Mouse (Mus musculus) naive thymus-derived CD4-positive, alpha-beta T cell, adult 2 months (primary cell): ENCODE results near the gene Sec14l2.

Experiments used
- DNase-seq: peaks from one replicate; pipeline ENCODE4 v3.0.0-alpha.2; 2011; ENCODE audit warnings: low read depth

The Sec14l2 gene

DNA sequence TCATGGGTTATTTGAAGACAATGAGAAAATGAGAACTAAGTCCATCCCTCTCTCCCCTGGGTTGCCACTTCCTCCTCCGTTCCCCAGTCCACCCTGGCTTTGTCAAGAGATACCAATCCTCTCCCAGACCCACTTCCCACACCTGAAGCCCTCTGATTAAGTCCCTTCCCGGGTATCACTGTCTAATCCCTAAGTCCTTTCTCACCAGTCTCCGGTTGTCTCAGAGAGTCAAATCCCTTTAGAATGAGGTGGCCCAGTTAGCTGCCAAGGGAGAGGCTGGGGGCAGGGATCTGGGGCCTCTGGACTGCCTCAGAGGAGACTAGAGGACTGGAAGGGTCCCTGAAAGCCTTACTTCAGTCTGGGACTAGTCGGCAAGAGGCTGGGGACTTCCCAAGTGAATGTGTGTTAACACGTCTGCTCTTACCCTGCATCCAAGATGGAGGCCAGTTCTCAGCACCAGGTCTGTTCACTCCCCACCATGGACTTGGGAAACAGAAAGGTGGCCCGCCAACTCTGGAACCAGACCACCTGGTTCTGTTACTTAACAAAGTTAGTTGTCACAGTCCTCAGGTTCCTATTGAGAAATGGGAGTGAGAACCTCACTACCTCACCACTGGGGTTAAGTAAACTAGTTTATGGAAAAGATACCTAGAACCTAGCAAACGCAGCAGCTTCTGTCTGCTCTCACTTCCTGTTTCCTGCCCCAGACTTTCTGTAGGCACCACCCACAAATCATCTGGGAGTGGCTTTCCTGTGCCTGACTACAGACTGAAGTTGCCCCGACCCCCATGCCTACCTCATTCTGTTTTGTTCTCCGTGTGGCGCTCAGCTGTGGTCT is at the start of gene Sec14l2:
TSS of gene Sec14l2 (minus strand) at position 674 of the 838 bp plus-strand sequence.
- peak; percentile 75 for DNase-seq

- DNase-seq = no peak
These were observed 43.4 kb upstream of the Sec14l2 start for GRCm38 (mm10) chr11:4166467-4167090.

- DNase-seq = no peak
These were observed 41.5 kb upstream of the Sec14l2 start for GRCm38 (mm10) chr11:4164701-4165100.

DNA sequence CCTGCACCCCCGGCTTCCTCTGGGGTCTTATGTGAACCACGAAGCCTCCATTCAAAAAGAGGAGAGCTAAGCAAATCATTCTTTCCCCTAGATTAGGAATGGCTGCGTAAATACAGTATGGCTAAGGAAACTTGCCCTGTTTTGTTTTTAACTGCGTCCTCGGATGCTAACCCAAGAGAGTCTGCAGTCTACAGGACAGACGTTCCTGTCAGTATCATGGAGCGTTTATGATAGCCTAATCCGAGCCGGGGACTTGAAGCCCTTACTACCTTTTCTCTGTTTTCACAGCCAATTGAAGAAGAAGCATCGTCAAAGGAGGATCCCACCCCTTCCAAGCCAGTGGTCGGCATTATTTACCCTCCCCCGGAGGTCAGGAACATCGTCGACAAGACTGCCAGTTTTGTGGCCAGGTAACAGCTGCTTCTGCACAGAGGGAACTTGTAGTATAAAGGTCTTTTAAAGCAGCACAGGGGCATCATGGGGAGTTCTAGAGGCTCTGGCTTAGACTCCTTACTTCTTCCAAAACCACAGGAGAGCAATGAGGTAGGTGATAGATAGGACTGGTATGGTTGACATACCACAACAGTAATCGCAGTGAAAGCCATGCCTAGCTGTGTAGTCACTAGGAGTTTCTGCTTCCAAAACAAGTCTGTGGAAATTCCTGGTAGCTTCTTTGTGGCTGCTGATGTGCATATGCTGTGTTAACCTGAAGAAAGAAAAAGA is 37.7 kb upstream of the Sec14l2 start:
- DNase-seq = no peak

DNA sequence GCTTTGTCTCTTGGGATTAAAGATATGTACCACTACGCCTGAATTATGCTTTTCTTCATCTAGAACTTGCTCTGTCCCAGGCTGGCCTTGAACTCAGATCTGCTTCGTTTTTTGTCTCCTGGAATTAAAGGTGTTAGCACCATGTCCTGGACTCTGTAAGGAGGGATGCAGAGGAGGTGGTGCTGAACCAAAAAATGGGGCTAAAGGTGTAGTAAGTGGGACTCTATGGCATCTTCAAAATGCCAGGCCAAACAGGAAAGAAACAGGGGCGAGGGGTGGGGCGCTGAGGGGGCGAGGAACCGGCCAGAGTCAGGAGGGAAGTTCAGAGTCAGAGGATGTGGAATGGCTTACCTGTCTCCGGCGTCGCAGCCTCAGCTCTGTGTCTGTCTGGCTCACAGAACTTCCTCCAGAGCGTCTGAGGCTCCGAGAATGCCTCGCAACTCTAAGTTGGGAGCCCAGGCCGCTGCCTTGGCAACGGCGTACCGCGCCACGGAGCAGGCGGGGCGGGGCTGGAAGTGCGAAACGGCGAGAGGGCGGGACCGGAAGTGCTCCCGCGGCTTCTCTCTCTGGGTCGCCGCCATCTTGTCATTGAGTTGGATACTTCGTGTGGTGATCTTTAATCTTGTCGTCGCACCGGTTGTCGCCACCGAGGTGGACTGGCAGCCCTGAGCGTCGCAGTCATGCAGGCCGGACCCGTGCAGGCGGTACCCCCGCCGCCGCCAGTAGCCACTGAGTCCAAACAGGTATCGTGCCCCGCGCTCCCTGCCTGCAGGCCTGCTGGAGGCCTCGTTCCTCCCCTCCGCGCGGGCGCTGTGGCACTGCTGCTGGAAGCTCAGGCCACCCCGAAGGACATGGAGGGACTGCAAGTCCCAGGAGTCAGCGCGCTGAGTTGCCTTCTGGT is 36.8 kb upstream of the Sec14l2 start, which contains the start of the genes Ccdc157 and Sf3a1:
TSS of gene Ccdc157 (minus strand) at position 486 of the 901 bp plus-strand sequence.
TSS of gene Sf3a1 (plus strand) at position 543 of the 901 bp plus-strand sequence.
- DNase-seq = peak; percentile 95

DNA sequence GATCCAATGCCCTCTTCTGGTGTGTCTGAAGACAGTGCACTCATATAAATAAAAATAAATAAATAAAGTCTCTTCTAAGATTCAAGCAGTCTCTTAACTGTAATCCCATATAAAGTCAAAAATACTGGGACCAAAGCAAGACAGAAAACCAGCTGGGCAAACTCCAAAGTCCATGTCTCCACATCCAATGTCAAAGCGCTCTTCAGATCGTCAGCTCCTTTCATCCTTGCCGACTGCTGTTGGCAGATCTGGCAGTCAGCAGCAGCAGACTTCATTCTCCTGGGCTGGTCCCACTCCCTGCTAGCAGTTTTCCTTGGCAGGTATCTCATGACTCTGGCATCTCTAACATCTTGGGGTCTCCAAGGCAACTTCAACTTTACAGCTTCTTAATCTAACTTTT is 35.5 kb upstream of the Sec14l2 start:
- no peak for DNase-seq

DNA sequence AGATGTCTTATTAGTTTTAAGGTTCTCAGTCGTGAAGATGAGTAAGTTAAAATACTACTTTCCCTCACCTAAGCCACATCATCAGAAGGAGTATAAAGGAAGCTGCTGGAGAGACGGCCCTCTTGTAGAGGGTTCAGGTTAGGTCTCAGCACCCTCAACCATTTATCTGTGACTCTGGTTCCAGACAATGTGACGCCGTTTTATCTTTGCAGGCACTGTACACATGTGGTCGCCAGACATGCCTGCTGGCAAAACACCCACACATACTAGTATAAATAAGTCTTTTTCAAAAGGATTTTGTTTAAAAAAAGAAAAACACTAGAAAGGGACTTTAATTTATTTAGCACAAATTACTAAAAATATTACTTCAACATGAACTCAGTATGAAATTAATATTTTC is 32.4 kb upstream of the Sec14l2 start:
- DNase-seq = no peak

DNA sequence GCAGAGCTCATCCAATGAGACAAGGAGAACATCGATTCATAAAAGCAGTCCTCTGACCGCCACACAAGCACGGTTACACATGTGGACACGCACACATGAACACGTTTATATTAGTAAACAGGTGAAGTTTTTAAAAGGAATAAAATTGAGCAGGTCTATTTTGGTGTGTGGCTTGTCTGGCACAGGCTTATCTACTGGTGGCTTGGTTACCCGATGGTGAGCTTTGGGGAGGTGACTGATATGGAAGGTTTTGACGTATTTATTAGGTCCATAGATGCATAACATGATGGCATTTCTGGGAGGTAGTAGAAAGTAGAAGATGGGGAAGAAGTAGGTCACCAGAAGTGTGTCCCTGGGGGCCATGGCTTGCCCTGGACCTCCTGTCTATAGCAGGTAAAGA is 30.5 kb upstream of the Sec14l2 start:
- DNase-seq = no peak

- no peak for DNase-seq
These were observed 26.7 kb upstream of the Sec14l2 start for GRCm38 (mm10) chr11:4149886-4150285.

GRCm38 (mm10) chr11:4148536-4149156 is 25.4 kb upstream of the Sec14l2 start:
- no peak for DNase-seq

- no peak for DNase-seq
These were observed 24.9 kb upstream of the Sec14l2 start for GRCm38 (mm10) chr11:4148120-4148519.

DNA sequence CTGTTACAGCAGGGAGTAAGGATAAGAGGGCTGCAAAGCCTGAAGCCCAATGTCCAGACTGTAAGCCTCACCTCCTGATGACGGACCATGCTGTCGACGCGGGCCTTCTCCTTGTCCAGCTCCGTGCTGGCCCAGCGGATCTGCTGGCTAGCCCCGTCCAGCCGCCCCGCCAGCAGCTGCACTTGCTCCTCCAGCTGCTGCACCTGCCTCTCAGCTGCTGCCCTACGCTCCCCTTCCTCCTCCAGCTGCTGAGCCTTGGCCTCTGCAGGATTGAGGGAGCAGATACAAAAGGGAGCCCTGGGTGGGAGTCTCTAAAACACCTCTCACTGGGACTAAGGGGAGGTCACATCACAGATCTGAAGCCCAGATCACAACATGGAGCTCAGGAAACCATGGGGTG is 23.9 kb upstream of the Sec14l2 start:
- no peak for DNase-seq

GRCm38 (mm10) chr11:4146381-4146780 is 23.2 kb upstream of the Sec14l2 start:
- no peak for DNase-seq

DNA sequence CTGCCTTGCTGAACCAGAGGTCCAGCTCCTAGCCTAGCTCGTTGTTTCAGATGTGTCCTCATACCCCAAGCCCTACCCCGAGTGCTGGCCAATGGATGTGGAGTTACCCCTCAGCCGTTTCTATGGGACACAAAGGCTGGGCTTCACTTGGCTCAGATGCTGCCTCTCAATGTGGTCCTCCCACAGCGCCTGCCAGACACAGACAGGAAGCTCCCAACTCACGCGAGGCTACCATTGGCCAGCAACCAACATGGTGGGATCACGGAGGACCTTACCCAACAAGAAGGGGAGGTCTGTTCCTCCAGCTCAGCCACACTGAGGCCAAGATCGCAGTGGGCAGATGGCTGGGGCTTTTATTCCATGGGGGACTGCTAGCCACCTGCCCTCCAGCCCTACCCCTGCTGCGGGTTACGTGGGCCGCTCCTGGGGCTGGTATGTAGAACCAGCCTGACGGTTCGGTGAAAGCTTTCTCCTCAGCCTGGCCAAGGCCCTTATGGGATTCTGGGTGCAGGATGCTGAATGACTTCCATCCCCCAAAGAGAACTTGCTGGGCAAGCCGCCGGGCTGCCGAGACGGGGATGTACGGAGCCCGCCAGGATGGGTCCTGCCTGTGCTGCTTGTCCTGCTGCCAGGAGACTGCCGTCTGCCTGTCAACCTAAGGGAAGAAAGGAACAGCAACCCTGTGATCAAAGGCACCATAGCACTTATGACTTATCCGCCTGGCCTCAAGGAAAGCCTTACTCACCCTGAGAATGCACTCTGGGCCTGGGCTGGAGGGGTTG is 20.3 kb upstream of the Sec14l2 start:
- DNase-seq = no peak

DNA sequence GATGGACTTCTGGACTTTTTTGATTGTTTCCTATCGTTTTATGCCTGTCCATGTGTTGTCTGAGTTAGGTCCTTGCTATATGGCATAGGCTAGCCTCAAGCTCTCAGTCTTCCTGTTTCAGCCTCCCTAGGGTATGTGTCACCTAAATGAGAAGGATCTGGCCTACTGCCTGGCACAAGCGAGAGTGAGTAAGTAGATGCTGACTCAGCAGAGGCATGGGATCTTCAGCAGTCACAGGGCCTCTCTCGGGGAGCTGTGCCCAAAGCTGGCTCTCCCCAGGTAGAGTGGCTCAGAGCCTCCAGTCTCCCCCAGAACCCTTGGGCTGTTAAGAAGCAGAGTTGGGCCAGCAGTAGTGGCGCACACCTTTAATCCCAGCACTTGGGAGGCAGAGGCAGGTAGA is 19.1 kb upstream of the Sec14l2 start:
- no peak for DNase-seq

DNA sequence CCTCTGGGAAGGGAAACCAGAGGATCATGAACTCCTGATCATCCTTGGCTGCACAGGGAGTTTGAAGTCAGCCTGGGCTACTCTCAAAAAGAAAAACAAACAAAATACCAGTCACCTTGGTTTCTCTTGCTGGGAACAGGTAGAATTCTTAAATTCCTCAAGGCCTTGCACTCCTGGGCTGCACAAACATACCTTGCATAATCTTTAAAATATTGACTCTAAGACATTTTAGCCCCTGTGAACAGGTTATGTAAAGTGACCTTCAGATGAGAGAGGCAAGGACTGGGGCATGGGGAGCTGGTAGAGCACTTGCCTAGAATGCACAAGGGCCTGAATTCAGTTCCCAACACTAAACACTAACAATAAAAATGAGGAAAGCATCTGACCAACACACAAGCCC is 18.3 kb upstream of the Sec14l2 start:
- no peak for DNase-seq

- DNase-seq = no peak
These were observed 15.7 kb upstream of the Sec14l2 start for GRCm38 (mm10) chr11:4138964-4139363.

DNA sequence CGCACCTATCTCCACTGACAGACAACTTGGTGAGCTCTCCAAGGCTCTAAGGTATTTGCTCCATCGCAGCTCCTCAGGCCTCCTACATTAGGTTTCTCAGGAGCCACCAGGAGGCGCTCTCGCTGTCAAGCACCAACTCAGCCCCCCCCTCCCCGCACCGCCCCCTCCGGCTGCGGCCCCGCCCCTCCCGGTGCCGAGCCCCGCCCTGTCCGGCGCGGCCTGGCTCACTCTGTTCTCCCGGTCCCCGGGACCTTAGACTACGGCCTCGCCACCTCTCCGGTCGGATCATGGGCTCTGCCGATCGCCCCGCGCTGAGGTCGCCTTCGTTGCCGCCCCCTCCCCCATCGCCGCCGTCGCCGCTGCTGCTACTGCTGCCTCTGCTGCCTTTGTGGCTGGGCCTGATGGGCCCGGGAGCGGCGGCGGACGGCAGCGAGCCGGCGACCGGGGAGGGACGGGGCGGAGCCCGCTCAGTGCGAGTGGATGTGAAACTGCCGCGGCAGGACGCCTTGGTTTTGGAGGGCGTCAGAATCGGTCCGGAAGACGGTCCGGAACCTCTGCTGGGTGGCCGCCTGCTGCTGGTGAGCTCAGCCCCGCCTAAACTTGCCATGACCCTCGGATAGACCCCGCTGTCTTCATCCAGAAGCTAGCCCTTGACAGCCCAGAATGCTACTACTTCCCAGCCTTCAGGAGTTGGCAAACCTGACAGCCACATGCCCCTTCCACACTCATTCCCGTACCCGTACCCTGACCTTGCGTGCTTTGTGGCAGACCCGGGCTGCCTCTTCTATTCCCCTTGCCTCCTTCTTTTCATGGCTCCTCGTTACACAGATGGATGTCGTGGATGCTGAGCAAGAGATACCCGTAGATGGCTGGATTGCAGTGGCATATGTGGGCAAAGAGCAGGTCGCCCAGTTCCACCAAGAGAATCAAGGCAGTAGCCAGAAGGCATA is 12.0 kb upstream of the Sec14l2 start, which contains the start of gene Rnf215:
TSS of gene Rnf215 (plus strand) at position 217 of the 950 bp plus-strand sequence.
- DNase-seq = peak; percentile 95

GRCm38 (mm10) chr11:4134400-4134799 is 11.2 kb upstream of the Sec14l2 start:
- DNase-seq = no peak
